ENCODE assay signal across 17 mouse cellular contexts in genomic region chr2:38786216-38786960, GRCm38 (mm10).
DNase-seq lines count a peak whose midpoint lies in the region; ATAC-seq and TF ChIP-seq lines count a peak whose summit lies in the region.
"Had no signal": no experiment of that assay in that cellular context is flagged by ENCODE, and none has a peak within 500 bp of the region (broad histone marks: within the 10 kb centered on the region; RNA-seq: fewer than 3 reads in every experiment).

No protein-coding gene starts in this region.

- no peak overlapping the region for H3K4me3 ChIP-seq in forebrain, embryonic 11.5 days (ENCODE audit: low read depth, low read length)
- no peak overlapping the region for H3K4me3 ChIP-seq in forebrain, embryonic 14.5 days (ENCODE audit: low read depth, low read length)
- H3K4me3 ChIP-seq in kidney, embryonic 16.5 days (ENCODE audit: low read length): no peak overlapping the region
- H3K4me3 ChIP-seq in ES-E14 (ENCODE audit: insufficient read depth in 1 of 2, low read depth in 1 of 2, low read length in 2 of 2, poor library complexity in 1 of 2, severe bottlenecking in 1 of 2): no peak overlapping the region
- H3K4me3 ChIP-seq: kidney, embryonic 15.5 days; limb, embryonic 12.5 days; lung, embryonic 15.5 days; neural tube, embryonic 12.5 days had no signal

- H3K4me2 ChIP-seq in forebrain, embryonic 11.5 days (ENCODE audit: low read depth, low read length, severe bottlenecking): no peak overlapping the region
- H3K4me2 ChIP-seq in forebrain, embryonic 14.5 days (ENCODE audit: low read length): no peak overlapping the region
- H3K4me2 ChIP-seq in kidney, embryonic 16.5 days (replicated peaks; ENCODE audit: low read depth, low read length): no peak overlapping the region
- H3K4me2 ChIP-seq: hindbrain, embryonic 14.5 days; kidney, embryonic 15.5 days; limb, embryonic 12.5 days; lung, embryonic 15.5 days; neural tube, embryonic 12.5 days had no signal

- H3K9ac ChIP-seq in forebrain, embryonic 11.5 days (ENCODE audit: low read length): no peak overlapping the region
- no peak overlapping the region for H3K9ac ChIP-seq in forebrain, embryonic 14.5 days (ENCODE audit: low read length)
- H3K9ac ChIP-seq in kidney, embryonic 16.5 days (replicated peaks; ENCODE audit: low read length): no peak overlapping the region; the same call in 1 of the 2 replicates
- H3K9ac ChIP-seq in ES-E14 (ENCODE audit: insufficient read depth, low read depth, low read length, poor library complexity, severe bottlenecking): no peak overlapping the region
- H3K9ac ChIP-seq: forebrain, postnatal 0 days; hindbrain, embryonic 14.5 days; kidney, embryonic 15.5 days; limb, embryonic 12.5 days; lung, embryonic 15.5 days had no signal

- ATAC-seq in forebrain, embryonic 11.5 days (replicated peaks; ENCODE audit: low FRiP score): 0 out of 2 replicates have a peak, but pooled peaks have one; percentile 30
- no peak for ATAC-seq in forebrain, embryonic 14.5 days
- no peak for ATAC-seq in kidney, embryonic 16.5 days (ENCODE audit: low FRiP score, low TSS enrichment)
- ATAC-seq: forebrain, postnatal 0 days had no signal

- H3K9me3 ChIP-seq in forebrain, embryonic 11.5 days (ENCODE audit: control insufficient read depth, low read length): no peaks in the 10 kb centered on the region
- no peaks in the 10 kb centered on the region for H3K9me3 ChIP-seq in forebrain, embryonic 14.5 days (replicated peaks; ENCODE audit: control insufficient read depth, low read length)
- no peaks in the 10 kb centered on the region for H3K9me3 ChIP-seq in kidney, embryonic 16.5 days (ENCODE audit: low read length)
- H3K9me3 ChIP-seq in ES-E14 (ENCODE audit: control insufficient read depth, insufficient read depth, low read depth, low read length): no peaks in the 10 kb centered on the region
- H3K9me3 ChIP-seq: kidney, embryonic 15.5 days; limb, embryonic 12.5 days; lung, embryonic 15.5 days; neural tube, embryonic 12.5 days had no signal

- peak; percentile 54 for DNase-seq in forebrain, embryonic 11.5 days (ENCODE audit: low spot score)
- DNase-seq in forebrain, embryonic 14.5 days (ENCODE audit: low spot score): no peak
- DNase-seq in kidney, postnatal 36 days: peak; percentile 29 to 30
- no peak for DNase-seq in ES-E14 (ENCODE audit: low read depth, low spot score)
- peak; percentile 38 for DNase-seq in embryo, embryonic 11 days
- DNase-seq in spleen, postnatal 10 days (ENCODE audit: low spot score in 2 of 2): no peak
- no peak for DNase-seq in layer of hippocampus, postnatal 36 days
- DNase-seq: adrenal gland, postnatal 10 days; cerebellum, postnatal 14 days; forebrain, postnatal 0 days; gastrocnemius, postnatal 25 days had no signal

- WGBS in forebrain, embryonic 11.5 days: 17% methylated on average over 5 of the region's 5 CpGs
- WGBS in forebrain, embryonic 14.5 days: 13% methylated on average over 5 of the region's 5 CpGs
- 32% methylated on average over 5 of the region's 5 CpGs for WGBS in kidney, embryonic 16.5 days

- in situ Hi-C loops in ES-E14 (cut with MboI; ENCODE audit: low sequenced_read_pairs in 2 of 2, unreplicated experiment in 2 of 2): no loop called here

- no peaks in the 10 kb centered on the region for H3K36me3 ChIP-seq in forebrain, embryonic 11.5 days (ENCODE audit: control insufficient read depth, insufficient read depth, low read length)
- no peaks in the 10 kb centered on the region for H3K36me3 ChIP-seq in forebrain, embryonic 14.5 days (ENCODE audit: control insufficient read depth, insufficient read depth, low read length)
- H3K36me3 ChIP-seq in kidney, embryonic 16.5 days (ENCODE audit: insufficient read depth, low read length): no peaks in the 10 kb centered on the region
- no peaks in the 10 kb centered on the region for H3K36me3 ChIP-seq in ES-E14 (ENCODE audit: control insufficient read depth, insufficient read depth, low read length, poor library complexity, severe bottlenecking)
- H3K36me3 ChIP-seq: kidney, embryonic 15.5 days; limb, embryonic 12.5 days; lung, embryonic 15.5 days; neural tube, embryonic 12.5 days had no signal

- 0 out of 2 replicates have a peak overlapping the region, but pooled peaks have one; percentile 7 for H3K27ac ChIP-seq in forebrain, embryonic 11.5 days (ENCODE audit: low read depth, low read length)
- no peak overlapping the region for H3K27ac ChIP-seq in forebrain, embryonic 14.5 days (ENCODE audit: low read depth, low read length)
- no peak overlapping the region for H3K27ac ChIP-seq in kidney, embryonic 16.5 days (ENCODE audit: low read length)
- H3K27ac ChIP-seq in ES-E14 (ENCODE audit: insufficient read depth, low read depth, low read length, poor library complexity, severe bottlenecking): 0 out of 2 replicates have a peak overlapping the region, but pooled peaks have one; percentile 19
- H3K27ac ChIP-seq: hindbrain, embryonic 14.5 days; kidney, embryonic 15.5 days; limb, embryonic 12.5 days; lung, embryonic 15.5 days; neural tube, embryonic 12.5 days had no signal

- no peaks in the 10 kb centered on the region for H3K27me3 ChIP-seq in forebrain, embryonic 11.5 days (ENCODE audit: control insufficient read depth, insufficient read depth, low read length)
- no peaks in the 10 kb centered on the region for H3K27me3 ChIP-seq in forebrain, embryonic 14.5 days (replicated peaks; ENCODE audit: control insufficient read depth, insufficient read depth, low read length)
- H3K27me3 ChIP-seq in kidney, embryonic 16.5 days (ENCODE audit: insufficient read depth, low read length): no peaks in the 10 kb centered on the region
- H3K27me3 ChIP-seq: kidney, embryonic 15.5 days; limb, embryonic 12.5 days; lung, embryonic 15.5 days; neural tube, embryonic 12.5 days had no signal

- H3K4me1 ChIP-seq in forebrain, embryonic 11.5 days (replicated peaks; ENCODE audit: control insufficient read depth, insufficient read depth, low read length): peaks cover 10% of the 10 kb centered on the region
- H3K4me1 ChIP-seq in forebrain, embryonic 14.5 days (ENCODE audit: control insufficient read depth, insufficient read depth, low read length): peaks cover 9% of the 10 kb centered on the region
- peaks cover 13% of the 10 kb centered on the region for H3K4me1 ChIP-seq in kidney, embryonic 16.5 days (ENCODE audit: insufficient read depth, low read length)
- H3K4me1 ChIP-seq in ES-E14 (ENCODE audit: control insufficient read depth in 2 of 2, insufficient read depth in 2 of 2, low read length in 2 of 2, poor library complexity in 1 of 2): peaks cover 0 to 19% of the 10 kb centered on the region in 2 experiments; a peak in 3 of 4 replicates

TF ChIP-seq in ES-E14, 5 proteins besides CTCF, POLR2A, EP300 and RAD21:
- TF ChIP-seq ZC3H11A (IDR thresholded peaks at IDR 0.05; ENCODE audit: borderline replicate concordance, low read depth, low read length): no peak
- no peak for TF ChIP-seq CHD2 (IDR thresholded peaks at IDR 0.05; ENCODE audit: low read depth, low read length)
- TF ChIP-seq ZNF384 (IDR thresholded peaks at IDR 0.05; ENCODE audit: low read depth, low read length): no peak
- TF ChIP-seq MAFK (IDR thresholded peaks at IDR 0.05; ENCODE audit: insufficient read depth, low read depth, low read length): no peak
- TF ChIP-seq HCFC1 (IDR thresholded peaks at IDR 0.05; ENCODE audit: borderline replicate concordance, insufficient read depth, low read length): no peak

Comparison
In these comparisons a context has a peak if more than half of its experiments do, and no peak if none do; other contexts are left out.
1. DNase-seq: peak in forebrain, embryonic 11.5 days (single experiment), kidney, postnatal 36 days (2 of 2) and embryo, embryonic 11 days (single experiment); none in forebrain, embryonic 14.5 days (single experiment), ES-E14 (single experiment), spleen, postnatal 10 days (0 of 2) and layer of hippocampus, postnatal 36 days (0 of 2).
2. H3K27ac ChIP-seq: peak in forebrain, embryonic 11.5 days (single experiment) and ES-E14 (single experiment); none in forebrain, embryonic 14.5 days (single experiment) and kidney, embryonic 16.5 days (single experiment).